Mouse (Mus musculus): ENCODE measurements around the gene Shisal1. TPM values are rescaled to one million over a fixed set of nuclear protein-coding genes. Genes with fewer than 3 reads are reported as not detected.

Shisal1 gene
- polyA plus RNA-seq, 1 experiment = 13.5 TPM

DNA sequence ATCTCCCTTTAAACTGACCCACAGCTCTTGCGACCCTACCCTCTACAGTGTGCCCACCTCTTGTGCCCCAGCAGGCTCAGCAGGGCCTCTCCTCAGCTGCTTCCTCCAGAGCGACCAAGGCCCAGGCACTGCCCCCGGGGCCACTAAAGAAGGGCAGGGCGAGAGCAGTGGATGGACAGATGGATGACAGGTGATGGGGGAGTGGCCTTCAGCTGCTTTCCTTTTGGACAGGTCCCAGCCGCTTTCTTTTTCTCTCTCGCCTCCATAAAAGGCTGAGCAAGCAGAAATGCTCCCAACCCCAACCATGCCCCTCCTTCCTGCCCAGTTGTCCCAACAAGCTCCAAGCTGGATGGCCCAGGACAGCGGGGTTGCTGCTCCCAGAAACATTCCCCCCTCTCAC lies 2.7 kb downstream of the Shisal1 start:
- 59% methylated on average over 7 of the region's 7 CpGs for WGBS
- no peak overlapping the region for H3K4me3 ChIP-seq (replicated peaks; ENCODE audit: insufficient read depth, low read depth, low read length)
- H3K27ac ChIP-seq (ENCODE audit: insufficient read depth, low read length) = no peak overlapping the region
- no peaks in the 10 kb centered on the region; the same call in none of the 2 replicates for H3K4me1 ChIP-seq (ENCODE audit: control insufficient read depth, insufficient read depth, low read length)
- H3K27me3 ChIP-seq (ENCODE audit: control insufficient read depth, insufficient read depth, low read length) = peaks cover 2% of the 10 kb centered on the region; the same call in 1 of the 2 replicates
- no peak for TF ChIP-seq CTCF (IDR thresholded peaks at IDR 0.05; ENCODE audit: borderline replicate concordance, insufficient read depth, low read depth, low read length)
- no peak for TF ChIP-seq POLR2A (IDR thresholded peaks at IDR 0.05; ENCODE audit: borderline replicate concordance, insufficient read depth, low read length)
- DNase-seq = no peak

DNA sequence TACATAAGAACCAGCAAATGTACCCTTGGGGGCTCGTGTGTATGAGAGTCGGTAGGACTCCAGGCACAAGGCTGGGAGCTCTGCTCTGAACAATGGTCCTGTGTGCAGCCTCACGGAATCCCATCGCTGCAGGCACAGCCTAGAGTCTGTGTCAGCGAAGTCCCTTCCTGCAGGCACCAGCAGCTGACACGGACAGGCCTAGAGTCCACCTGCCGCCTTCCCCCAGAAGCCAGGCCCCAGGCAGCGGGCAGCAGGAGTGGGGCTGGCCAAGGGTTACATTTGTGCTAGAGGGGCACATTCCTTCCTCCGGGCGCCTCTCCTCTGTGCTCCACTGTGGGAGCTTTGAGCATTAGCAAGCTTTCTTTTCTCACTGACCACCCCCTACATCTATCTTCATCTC lies 3.3 kb downstream of the Shisal1 start:
- 80% methylated on average over 10 of the region's 10 CpGs for WGBS
- no peak overlapping the region for H3K27ac ChIP-seq (ENCODE audit: insufficient read depth, low read length)
- no peak for DNase-seq
- no peaks in the 10 kb centered on the region; the same call in none of the 2 replicates for H3K4me1 ChIP-seq (ENCODE audit: control insufficient read depth, insufficient read depth, low read length)
- H3K27me3 ChIP-seq (ENCODE audit: control insufficient read depth, insufficient read depth, low read length) = peaks cover 2% of the 10 kb centered on the region; the same call in 1 of the 2 replicates
- H3K4me3 ChIP-seq (replicated peaks; ENCODE audit: insufficient read depth, low read depth, low read length) = no peak overlapping the region
- no peak for TF ChIP-seq POLR2A (IDR thresholded peaks at IDR 0.05; ENCODE audit: borderline replicate concordance, insufficient read depth, low read length)
- no peak for TF ChIP-seq CTCF (IDR thresholded peaks at IDR 0.05; ENCODE audit: borderline replicate concordance, insufficient read depth, low read depth, low read length)

DNA sequence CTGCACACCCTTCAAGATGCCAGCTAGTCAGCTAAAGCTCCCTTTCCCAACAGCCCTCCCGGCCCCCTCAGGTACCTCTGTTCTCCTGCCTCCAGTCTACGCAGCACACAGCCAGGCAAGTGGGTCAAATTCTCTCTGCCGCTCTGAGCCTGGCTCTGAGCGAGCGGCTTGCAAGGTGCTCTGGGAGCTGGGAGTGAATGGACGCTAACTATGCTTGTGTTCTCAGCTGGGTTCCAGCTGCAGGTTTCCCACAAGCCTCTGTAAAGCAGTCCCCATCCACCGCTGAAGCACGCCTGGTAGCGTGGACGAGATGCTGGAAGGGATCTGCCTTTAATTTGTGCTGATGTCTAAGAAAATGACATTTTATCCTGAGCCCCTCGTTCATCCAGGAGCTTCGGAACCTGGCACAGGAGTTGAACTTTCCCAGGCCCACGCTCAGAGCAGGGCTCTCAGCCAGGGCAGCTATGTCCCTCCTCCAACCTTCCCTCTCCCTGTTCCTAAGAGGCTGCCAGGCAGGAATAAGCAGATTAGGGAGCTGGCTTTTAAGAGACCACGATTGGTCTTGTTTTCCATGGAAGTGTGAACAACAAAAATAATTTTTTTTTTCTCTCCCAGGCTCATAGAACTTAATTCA lies 5.1 kb downstream of the Shisal1 start:
- no peak overlapping the region for H3K27ac ChIP-seq (ENCODE audit: insufficient read depth, low read length)
- peaks cover 2% of the 10 kb centered on the region; the same call in 1 of the 2 replicates for H3K27me3 ChIP-seq (ENCODE audit: control insufficient read depth, insufficient read depth, low read length)
- TF ChIP-seq POLR2A (IDR thresholded peaks at IDR 0.05; ENCODE audit: borderline replicate concordance, insufficient read depth, low read length) = no peak
- TF ChIP-seq CTCF (IDR thresholded peaks at IDR 0.05; ENCODE audit: borderline replicate concordance, insufficient read depth, low read depth, low read length) = no peak
- WGBS = 54% methylated on average over 14 of the region's 14 CpGs
- H3K4me3 ChIP-seq (replicated peaks; ENCODE audit: insufficient read depth, low read depth, low read length) = no peak overlapping the region
- no peaks in the 10 kb centered on the region; the same call in none of the 2 replicates for H3K4me1 ChIP-seq (ENCODE audit: control insufficient read depth, insufficient read depth, low read length)
- no peak for DNase-seq

DNA sequence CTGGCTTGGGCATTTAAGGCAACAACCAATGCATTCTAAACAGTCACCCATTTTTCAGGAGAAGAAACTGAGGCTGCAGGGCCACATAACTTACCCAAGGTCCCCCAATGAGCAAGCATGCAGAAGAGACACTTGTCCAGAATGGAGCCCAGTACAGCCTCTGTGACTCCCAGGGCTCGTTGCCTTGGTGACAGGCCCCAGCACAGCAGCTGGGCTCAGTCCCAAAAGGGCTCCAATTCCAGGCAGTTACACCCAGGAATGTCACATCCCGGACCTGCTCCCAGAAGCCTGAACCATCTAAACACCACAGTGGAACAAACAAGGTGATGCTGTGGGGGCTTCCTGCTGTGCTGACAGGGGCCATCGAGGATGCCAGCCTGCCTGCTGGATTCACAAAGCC lies 6.1 kb downstream of the Shisal1 start:
- WGBS = 52% methylated on average over 3 of the region's 3 CpGs
- H3K27ac ChIP-seq (ENCODE audit: insufficient read depth, low read length) = no peak overlapping the region
- H3K4me3 ChIP-seq (replicated peaks; ENCODE audit: insufficient read depth, low read depth, low read length) = no peak overlapping the region
- no peaks in the 10 kb centered on the region for H3K27me3 ChIP-seq (ENCODE audit: control insufficient read depth, insufficient read depth, low read length)
- no peaks in the 10 kb centered on the region; the same call in none of the 2 replicates for H3K4me1 ChIP-seq (ENCODE audit: control insufficient read depth, insufficient read depth, low read length)
- no peak for DNase-seq
- no peak for TF ChIP-seq CTCF (IDR thresholded peaks at IDR 0.05; ENCODE audit: borderline replicate concordance, insufficient read depth, low read depth, low read length)
- TF ChIP-seq POLR2A (IDR thresholded peaks at IDR 0.05; ENCODE audit: borderline replicate concordance, insufficient read depth, low read length) = no peak

DNA sequence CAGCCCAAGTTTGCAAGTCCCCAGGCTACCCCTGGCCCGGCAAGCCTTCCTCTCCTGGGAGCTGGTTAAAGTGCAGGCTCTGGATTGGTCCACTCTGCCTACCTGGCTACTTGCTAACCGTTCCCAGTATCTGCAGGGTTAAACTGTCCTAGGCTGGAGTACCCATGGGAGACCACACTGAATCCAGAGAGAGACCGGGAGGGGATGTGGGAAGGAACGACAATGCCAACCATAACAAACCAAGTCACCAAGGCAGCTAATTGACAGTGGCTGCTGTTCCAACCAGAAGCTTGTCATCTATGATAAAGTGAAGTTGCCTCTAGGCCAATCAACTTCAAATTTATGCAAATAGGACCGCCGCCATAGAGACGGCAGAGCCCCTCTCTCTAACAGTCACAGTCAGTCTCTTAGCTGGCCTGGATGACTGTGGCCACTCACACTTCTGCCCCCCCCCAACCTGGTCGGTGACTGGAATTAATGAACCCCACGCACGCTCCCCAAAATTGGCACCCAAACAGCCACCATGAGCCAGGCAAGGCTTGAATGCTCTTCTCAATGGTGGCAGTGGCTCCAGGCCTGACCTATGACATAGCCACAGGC lies 13.2 kb downstream of the Shisal1 start:
- DNase-seq = no peak
- TF ChIP-seq POLR2A (IDR thresholded peaks at IDR 0.05; ENCODE audit: borderline replicate concordance, insufficient read depth, low read length) = no peak
- no peak for TF ChIP-seq CTCF (IDR thresholded peaks at IDR 0.05; ENCODE audit: borderline replicate concordance, insufficient read depth, low read depth, low read length)
- H3K27me3 ChIP-seq (ENCODE audit: control insufficient read depth, insufficient read depth, low read length) = no peaks in the 10 kb centered on the region
- 51% methylated on average over 10 of the region's 10 CpGs for WGBS
- peaks cover 3% of the 10 kb centered on the region; the same call in 1 of the 2 replicates for H3K4me1 ChIP-seq (ENCODE audit: control insufficient read depth, insufficient read depth, low read length)
- H3K4me3 ChIP-seq (replicated peaks; ENCODE audit: insufficient read depth, low read depth, low read length) = no peak overlapping the region
- H3K27ac ChIP-seq (ENCODE audit: insufficient read depth, low read length) = no peak overlapping the region

DNA sequence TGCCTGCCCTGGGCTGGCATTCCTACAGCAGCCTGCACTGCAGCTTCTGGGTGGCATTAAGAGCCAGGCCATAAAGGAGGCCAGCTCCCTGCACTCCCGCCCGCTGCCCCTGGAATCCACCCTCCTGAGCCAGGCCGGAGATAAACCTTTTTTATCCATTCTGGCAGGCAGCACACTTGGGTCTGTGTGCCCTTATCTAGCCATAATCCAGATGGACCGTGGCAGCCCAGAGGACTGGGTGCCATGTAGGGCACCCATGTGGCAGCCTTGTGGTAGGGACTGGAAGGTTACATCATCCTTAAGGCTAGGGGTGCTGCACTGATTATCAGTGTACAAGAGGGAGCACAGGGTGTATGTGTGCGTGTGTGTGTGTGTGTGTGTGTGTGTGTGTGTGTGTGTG lies 16.4 kb downstream of the Shisal1 start:
- H3K27me3 ChIP-seq (ENCODE audit: control insufficient read depth, insufficient read depth, low read length) = no peaks in the 10 kb centered on the region
- H3K4me1 ChIP-seq (ENCODE audit: control insufficient read depth, insufficient read depth, low read length) = peaks cover 12% of the 10 kb centered on the region
- no peak overlapping the region for H3K27ac ChIP-seq (ENCODE audit: insufficient read depth, low read length)
- no peak overlapping the region for H3K4me3 ChIP-seq (replicated peaks; ENCODE audit: insufficient read depth, low read depth, low read length)
- DNase-seq = no peak
- TF ChIP-seq CTCF (IDR thresholded peaks at IDR 0.05; ENCODE audit: borderline replicate concordance, insufficient read depth, low read depth, low read length) (no peak), POLR2A (IDR thresholded peaks at IDR 0.05; ENCODE audit: borderline replicate concordance, insufficient read depth, low read length) (no peak)
- WGBS = 71% methylated on average over 5 of the region's 5 CpGs

DNA sequence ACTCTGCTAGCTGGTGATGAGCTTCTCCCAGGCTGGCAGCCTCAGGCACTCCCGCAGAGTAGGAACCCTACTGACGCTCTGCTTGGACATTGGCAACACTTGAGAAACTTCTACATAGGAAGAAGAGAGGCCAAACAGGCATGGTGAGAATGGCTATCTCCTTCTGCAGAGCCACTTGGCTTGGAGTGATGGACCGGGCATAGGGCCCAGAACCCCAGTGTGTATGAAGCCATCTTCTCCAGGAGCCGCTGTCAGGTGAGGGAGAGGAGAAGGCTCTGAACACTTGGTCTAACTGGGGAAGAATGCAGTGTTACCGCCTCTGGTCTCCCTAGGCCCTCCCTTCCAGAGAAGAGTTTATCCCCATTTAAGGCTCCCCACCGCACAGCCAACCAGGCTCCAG lies 19.3 kb downstream of the Shisal1 start:
- H3K4me1 ChIP-seq (ENCODE audit: control insufficient read depth, insufficient read depth, low read length) = peaks cover 12% of the 10 kb centered on the region
- TF ChIP-seq POLR2A (IDR thresholded peaks at IDR 0.05; ENCODE audit: borderline replicate concordance, insufficient read depth, low read length) (no peak), CTCF (IDR thresholded peaks at IDR 0.05; ENCODE audit: borderline replicate concordance, insufficient read depth, low read depth, low read length) (no peak)
- no peak overlapping the region for H3K4me3 ChIP-seq (replicated peaks; ENCODE audit: insufficient read depth, low read depth, low read length)
- no peaks in the 10 kb centered on the region; the same call in 1 of the 2 replicates for H3K27me3 ChIP-seq (ENCODE audit: control insufficient read depth, insufficient read depth, low read length)
- DNase-seq = peak; percentile 40 to 48
- 41% methylated on average over 6 of the region's 6 CpGs for WGBS
- no peak overlapping the region for H3K27ac ChIP-seq (ENCODE audit: insufficient read depth, low read length)

DNA sequence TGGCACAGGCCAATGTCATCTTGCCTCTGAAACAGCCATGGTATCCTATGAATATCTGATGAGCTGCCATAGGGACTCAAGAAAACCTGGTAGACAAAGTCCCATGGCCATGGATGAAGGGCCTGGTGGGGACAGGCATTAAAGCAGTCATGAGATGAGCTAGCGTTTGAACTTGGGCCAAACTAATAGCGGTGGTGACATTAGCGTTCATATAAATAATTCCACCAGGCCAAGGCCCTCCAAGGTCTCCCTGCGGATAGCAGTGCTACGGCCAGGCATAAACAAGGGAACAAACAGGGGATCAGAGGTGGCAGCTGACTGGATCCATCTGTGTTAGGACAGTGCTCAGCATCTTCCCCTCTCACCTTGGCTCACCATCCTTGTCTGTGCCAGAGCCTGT lies 21.2 kb downstream of the Shisal1 start:
- Histone ChIP-seq H3K27ac (ENCODE audit: insufficient read depth, low read length) (no peak overlapping the region), H3K27me3 (ENCODE audit: control insufficient read depth, insufficient read depth, low read length) (no peaks in the 10 kb centered on the region; the same call in 1 of the 2 replicates), H3K4me3 (replicated peaks; ENCODE audit: insufficient read depth, low read depth, low read length) (no peak overlapping the region), H3K4me1 (ENCODE audit: control insufficient read depth, insufficient read depth, low read length) (peaks cover 12% of the 10 kb centered on the region)
- 87% methylated on average over 5 of the region's 5 CpGs for WGBS
- DNase-seq = no peak
- no peak for TF ChIP-seq POLR2A (IDR thresholded peaks at IDR 0.05; ENCODE audit: borderline replicate concordance, insufficient read depth, low read length)
- TF ChIP-seq CTCF (IDR thresholded peaks at IDR 0.05; ENCODE audit: borderline replicate concordance, insufficient read depth, low read depth, low read length) = no peak

All from cerebellum, adult 2 months (tissue).